Mouse (Mus musculus): ENCODE data around the gene H6pd. TPM values are rescaled to one million over a fixed set of nuclear protein-coding genes. Genes with fewer than 3 reads are reported as not detected.

H6pd gene
- total and polyA plus RNA-seq, 2 experiments from 2014 or later = 7.3 to 25.7 TPM

DNA sequence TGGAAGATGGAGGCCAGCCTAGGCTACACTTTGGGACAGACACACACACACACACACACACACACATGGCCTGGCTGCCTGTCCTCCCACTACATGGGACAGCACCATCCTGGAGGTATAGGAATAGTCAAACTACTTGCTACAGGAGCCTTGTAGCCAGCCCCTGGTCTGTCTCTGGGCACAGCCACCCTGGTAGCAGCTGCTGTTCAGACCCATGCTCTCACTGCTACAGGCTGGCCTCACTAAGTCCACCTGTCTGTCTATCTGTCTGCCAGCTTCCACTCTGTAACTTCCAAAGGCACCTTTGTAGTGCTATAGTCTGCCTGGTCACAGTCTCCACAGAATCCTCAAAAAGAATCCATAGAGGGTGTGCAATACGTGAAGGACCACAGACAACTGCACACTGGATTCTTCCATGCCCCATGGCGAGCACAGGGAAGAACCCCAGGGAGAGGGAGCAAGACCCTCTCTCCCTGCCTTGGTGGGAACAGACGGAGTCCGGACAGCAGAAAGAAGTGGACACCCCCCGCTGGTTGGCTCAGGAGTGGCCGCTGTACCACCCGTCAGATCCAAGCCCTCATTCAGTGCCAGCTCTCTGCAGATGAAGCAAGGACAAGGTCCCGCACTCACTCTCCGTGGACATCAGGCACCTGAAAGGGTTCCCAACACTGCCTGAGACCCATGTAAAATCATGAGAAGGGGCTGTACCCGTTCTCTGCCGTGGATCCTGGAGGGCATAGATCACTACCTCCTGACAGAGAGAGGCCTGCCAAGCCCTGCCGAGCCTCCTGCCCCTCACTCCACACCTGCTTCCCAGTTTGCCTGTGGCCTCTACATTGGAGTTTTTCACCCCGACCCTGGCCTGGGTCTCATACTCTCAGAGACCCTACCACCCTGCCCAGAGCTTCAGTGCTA lies 16.8 kb downstream of the H6pd start:
- no peaks in the 10 kb centered on the region for H3K27me3 ChIP-seq (ENCODE audit: control insufficient read depth, insufficient read depth, low read length)
- whole genome bisulfite sequencing = 85% methylated on average over 13 of the region's 13 CpGs
- no peak overlapping the region for H3K27ac ChIP-seq (ENCODE audit: low read depth)
- no peak overlapping the region for H3K4me2 ChIP-seq (ENCODE audit: low read depth, low read length)
- no peak for TF ChIP-seq EP300 (IDR thresholded peaks at IDR 0.05; ENCODE audit: low read depth)
- no peak for TF ChIP-seq CTCF (IDR thresholded peaks at IDR 0.05; ENCODE audit: low read depth)
- H3K4me1 ChIP-seq (ENCODE audit: control insufficient read depth, insufficient read depth) = peaks cover 40% of the 10 kb centered on the region
- no peaks in the 10 kb centered on the region for H3K9me3 ChIP-seq (replicated peaks; ENCODE audit: control insufficient read depth, low read length)
- no peak for DNase-seq (ENCODE audit: low spot score)
- H3K4me3 ChIP-seq (ENCODE audit: low read depth, low read length) = no peak overlapping the region
- H3K9ac ChIP-seq (replicated peaks; ENCODE audit: low read depth, low read length) = no peak overlapping the region
- peaks cover 12% of the 10 kb centered on the region for H3K36me3 ChIP-seq (replicated peaks; ENCODE audit: control insufficient read depth, insufficient read depth, low read length)
- no peak for ATAC-seq (ENCODE audit: insufficient read depth, low read depth)

- 0 out of 2 replicates have a peak overlapping the region, but pooled peaks have one; percentile 5 for H3K9ac ChIP-seq (replicated peaks; ENCODE audit: low read depth, low read length)
- H3K36me3 ChIP-seq (replicated peaks; ENCODE audit: control insufficient read depth, insufficient read depth, low read length) = peaks cover 12% of the 10 kb centered on the region
- H3K9me3 ChIP-seq (replicated peaks; ENCODE audit: control insufficient read depth, low read length) = no peaks in the 10 kb centered on the region
- H3K27ac ChIP-seq (ENCODE audit: low read depth) = peak overlapping the region; percentile 43; the same call in 1 of the 2 replicates
- peaks cover 40% of the 10 kb centered on the region for H3K4me1 ChIP-seq (ENCODE audit: control insufficient read depth, insufficient read depth)
- ATAC-seq (ENCODE audit: insufficient read depth, low read depth) (no peak), DNase-seq (ENCODE audit: low spot score) (no peak)
- H3K27me3 ChIP-seq (ENCODE audit: control insufficient read depth, insufficient read depth, low read length) = no peaks in the 10 kb centered on the region
- TF ChIP-seq EP300 (IDR thresholded peaks at IDR 0.05; ENCODE audit: low read depth) (no peak), CTCF (IDR thresholded peaks at IDR 0.05; ENCODE audit: low read depth) (no peak)
- 40% methylated on average over 9 of the region's 9 CpGs for WGBS
- no peak overlapping the region for H3K4me2 ChIP-seq (ENCODE audit: low read depth, low read length)
- no peak overlapping the region for H3K4me3 ChIP-seq (ENCODE audit: low read depth, low read length)
Measured at GRCm38 (mm10) chr4:149990954-149991633, 17.7 kb downstream of the H6pd start.

DNA sequence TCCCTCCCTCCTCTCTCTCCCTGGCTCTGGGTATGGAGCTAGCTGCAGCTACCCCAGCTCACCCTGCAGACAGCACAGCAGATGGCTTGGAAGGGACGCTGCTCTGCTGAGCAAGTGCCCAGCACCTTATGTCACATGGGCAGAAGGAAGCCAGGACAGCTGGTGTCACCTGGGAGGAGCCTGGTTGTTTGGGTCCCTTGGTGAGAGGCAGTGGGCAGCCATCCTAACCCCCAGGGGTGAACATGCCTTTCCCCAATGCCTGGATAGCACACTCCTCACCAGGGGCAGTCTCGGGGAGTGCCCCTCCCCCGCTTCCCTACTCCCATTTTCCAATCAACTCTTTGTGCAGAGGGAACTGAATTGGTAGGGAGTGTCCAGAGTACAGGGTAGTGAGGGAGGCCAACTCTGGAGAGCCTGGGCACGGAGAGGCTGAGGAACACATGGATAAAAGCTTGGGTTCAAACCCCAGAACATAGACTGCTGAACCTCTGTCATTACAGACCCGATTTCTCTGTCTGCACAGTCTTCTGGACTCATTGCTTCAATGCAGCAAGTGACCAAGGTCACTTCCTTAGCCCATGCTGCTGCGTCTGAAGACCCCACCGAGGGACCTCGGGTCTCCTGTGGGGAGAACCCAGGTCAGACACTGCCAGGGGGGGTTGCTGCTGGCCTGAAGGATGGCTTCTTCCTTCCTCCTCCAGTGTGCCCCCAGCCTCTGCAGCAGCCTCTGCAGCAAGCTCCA lies 18.4 kb downstream of the H6pd start:
- Histone ChIP-seq H3K36me3 (replicated peaks; ENCODE audit: control insufficient read depth, insufficient read depth, low read length) (peaks cover 6% of the 10 kb centered on the region), H3K27ac (ENCODE audit: low read depth) (peak overlapping the region; percentile 43; the same call in 1 of the 2 replicates), H3K4me1 (ENCODE audit: control insufficient read depth, insufficient read depth) (peaks cover 40% of the 10 kb centered on the region), H3K4me3 (ENCODE audit: low read depth, low read length) (no peak overlapping the region), H3K27me3 (ENCODE audit: control insufficient read depth, insufficient read depth, low read length) (no peaks in the 10 kb centered on the region), H3K9ac (replicated peaks; ENCODE audit: low read depth, low read length) (0 out of 2 replicates have a peak overlapping the region, but pooled peaks have one; percentile 5), H3K4me2 (ENCODE audit: low read depth, low read length) (no peak overlapping the region), H3K9me3 (replicated peaks; ENCODE audit: control insufficient read depth, low read length) (no peaks in the 10 kb centered on the region)
- ATAC-seq (ENCODE audit: insufficient read depth, low read depth) = no peak
- TF ChIP-seq EP300 (IDR thresholded peaks at IDR 0.05; ENCODE audit: low read depth) (no peak), CTCF (IDR thresholded peaks at IDR 0.05; ENCODE audit: low read depth) (no peak)
- DNase-seq (ENCODE audit: low spot score) = no peak
- WGBS = 27% methylated on average over 8 of the region's 8 CpGs

- ATAC-seq (ENCODE audit: insufficient read depth, low read depth) = peak; percentile 84
- DNase-seq (ENCODE audit: low spot score) = peak; percentile 93
- peaks cover under 1% of the 10 kb centered on the region; the same call in 1 of the 2 replicates for H3K36me3 ChIP-seq (replicated peaks; ENCODE audit: control insufficient read depth, insufficient read depth, low read length)
- no peaks in the 10 kb centered on the region for H3K9me3 ChIP-seq (replicated peaks; ENCODE audit: control insufficient read depth, low read length)
- peak overlapping the region; percentile 21; the same call in 1 of the 2 replicates for H3K9ac ChIP-seq (replicated peaks; ENCODE audit: low read depth, low read length)
- H3K27ac ChIP-seq (ENCODE audit: low read depth) = peak overlapping the region; percentile 61
- no peaks in the 10 kb centered on the region for H3K27me3 ChIP-seq (ENCODE audit: control insufficient read depth, insufficient read depth, low read length)
- H3K4me3 ChIP-seq (ENCODE audit: low read depth, low read length) = peak overlapping the region; percentile 32
- TF ChIP-seq EP300 (IDR thresholded peaks at IDR 0.05; ENCODE audit: low read depth) (no peak), CTCF (IDR thresholded peaks at IDR 0.05; ENCODE audit: low read depth) (no peak)
- peaks cover 40% of the 10 kb centered on the region for H3K4me1 ChIP-seq (ENCODE audit: control insufficient read depth, insufficient read depth)
- WGBS = 5% methylated on average over 21 of the region's 21 CpGs
- peak overlapping the region; percentile 64 for H3K4me2 ChIP-seq (ENCODE audit: low read depth, low read length)
Measured at GRCm38 (mm10) chr4:149988931-149989556, 19.8 kb downstream of the H6pd start.

GRCm38 (mm10) chr4:149988301-149988700 lies 20.5 kb downstream of the H6pd start:
- Histone ChIP-seq H3K4me2 (ENCODE audit: low read depth, low read length) (peak overlapping the region; percentile 64), H3K36me3 (replicated peaks; ENCODE audit: control insufficient read depth, insufficient read depth, low read length) (peaks cover 8% of the 10 kb centered on the region; the same call in 1 of the 2 replicates), H3K9me3 (replicated peaks; ENCODE audit: control insufficient read depth, low read length) (no peaks in the 10 kb centered on the region), H3K4me3 (ENCODE audit: low read depth, low read length) (peak overlapping the region; percentile 32; the same call in 1 of the 2 replicates), H3K27me3 (ENCODE audit: control insufficient read depth, insufficient read depth, low read length) (no peaks in the 10 kb centered on the region), H3K4me1 (ENCODE audit: control insufficient read depth, insufficient read depth) (peaks cover 33% of the 10 kb centered on the region), H3K27ac (ENCODE audit: low read depth) (peak overlapping the region; percentile 61), H3K9ac (replicated peaks; ENCODE audit: low read depth, low read length) (no peak overlapping the region)
- ATAC-seq (ENCODE audit: insufficient read depth, low read depth) = no peak
- DNase-seq (ENCODE audit: low spot score) = no peak
- TF ChIP-seq EP300 (IDR thresholded peaks at IDR 0.05; ENCODE audit: low read depth) (no peak), CTCF (IDR thresholded peaks at IDR 0.05; ENCODE audit: low read depth) (no peak)
- WGBS = 62% methylated on average over 6 of the region's 6 CpGs

All from heart, postnatal 0 days (tissue).